Mouse (Mus musculus) limb, embryonic 11.5 days (tissue): ENCODE data around the gene Slc44a1. TPM values are rescaled to one million over a fixed set of nuclear protein-coding genes. Genes with fewer than 3 reads are reported as not detected.

Experiments
- ATAC-seq: fragments of 200-750 bp; cut with Nextera tagmentation; 2 replicates; pipeline ENCODE4 v1.8.0; 2017; ENCODE audit warnings: low read depth; ENCODE audit not compliant: insufficient number of reproducible peaks, low FRiP score, low TSS enrichment
- DNase-seq: peaks from one replicate; pipeline ENCODE4 v3.0.0-alpha.2; 2015; ENCODE audit warnings: low spot score
- H3K27ac ChIP-seq: fragments of 300-500 bp; sonication (generic); replicated peaks from 2 replicates; pipeline ENCODE4 v1.5.1; 2014; ENCODE audit warnings: low read depth, mild to moderate bottlenecking, low read length
- H3K27me3 ChIP-seq: fragments of 300-500 bp; sonication (generic); 2 replicates; pipeline ENCODE4 v1.6.1; 2014; ENCODE audit warnings: mild to moderate bottlenecking, low read length, mixed read lengths; ENCODE audit not compliant: control insufficient read depth, insufficient read depth
- H3K36me3 ChIP-seq: fragments of 300-500 bp; sonication (generic); 2 replicates; pipeline ENCODE4 v1.6.1; 2014; ENCODE audit warnings: mild to moderate bottlenecking, low read length, moderate library complexity, mixed read lengths; ENCODE audit not compliant: control insufficient read depth, insufficient read depth
- H3K4me1 ChIP-seq: fragments of 300-500 bp; sonication (generic); 2 replicates; pipeline ENCODE4 v1.6.1; 2014; ENCODE audit warnings: low read length, mixed read lengths; ENCODE audit not compliant: control insufficient read depth, insufficient read depth
- H3K4me2 ChIP-seq: fragments of 300-500 bp; sonication (generic); 2 replicates; pipeline ENCODE4 v1.6.1; 2014; ENCODE audit warnings: low read depth, mild to moderate bottlenecking, moderate library complexity; ENCODE audit not compliant: severe bottlenecking
- H3K4me3 ChIP-seq: fragments of 300-500 bp; sonication (generic); 2 replicates; pipeline ENCODE4 v1.5.1; 2014; ENCODE audit warnings: low read depth, low read length
- H3K9ac ChIP-seq: fragments of 300-500 bp; sonication (generic); 2 replicates; pipeline ENCODE4 v1.6.1; 2014; ENCODE audit warnings: mild to moderate bottlenecking, low read length
- H3K9me3 ChIP-seq: fragments of 300-500 bp; sonication (generic); 2 replicates; pipeline ENCODE4 v1.6.1; 2016; ENCODE audit warnings: low read length; ENCODE audit not compliant: control insufficient read depth
- WGBS: fragments of 180-500 bp; shearing (Covaris S2); extraction: QIAGEN DNeasy Blood & Tissue Kit; methylation state at CpG from one replicate; pipeline ENCODE4 v1.1.7; 2014; 5-methylcytosine and 5-hydroxymethylcytosine counted together
- polyA plus RNA-seq: library from polyadenylated mRNA; unstranded; fragments of >200 nt; fragmentation: Nextera tagmentation; extraction: Ambion mirVana; gene quantifications from 2 replicates; pipeline ENCODE4 v1.2.1, GENCODE M21; 2014

Gene Slc44a1
- polyA plus RNA-seq, 1 experiment from 2014 or later: 24.6 TPM

GRCm38 (mm10) chr4:53596063-53596895, 156.1 kb downstream of the Slc44a1 start:
- DNase-seq: no peak
- Histone ChIP-seq H3K4me3 (no peak overlapping the region), H3K4me1 (no peaks in the 10 kb centered on the region), H3K9ac (no peak overlapping the region), H3K27me3 (no peaks in the 10 kb centered on the region), H3K4me2 (no peak overlapping the region), H3K36me3 (no peaks in the 10 kb centered on the region), H3K9me3 (no peaks in the 10 kb centered on the region), H3K27ac (no peak overlapping the region)
- ATAC-seq: no peak
- WGBS: 91% methylated on average over 15 of the region's 15 CpGs

- no peak for ATAC-seq
- H3K4me3 ChIP-seq: no peak overlapping the region
- H3K9ac ChIP-seq: no peak overlapping the region
- H3K36me3 ChIP-seq: no peaks in the 10 kb centered on the region
- no peak overlapping the region for H3K4me2 ChIP-seq
- no peaks in the 10 kb centered on the region for H3K27me3 ChIP-seq
- no peaks in the 10 kb centered on the region for H3K4me1 ChIP-seq
- no peak overlapping the region for H3K27ac ChIP-seq
- DNase-seq: no peak
- 46% methylated on average over 6 of the region's 6 CpGs for WGBS
- H3K9me3 ChIP-seq: no peaks in the 10 kb centered on the region
Observed at GRCm38 (mm10) chr4:53600462-53600861, 160.2 kb downstream of the Slc44a1 start.

DNA sequence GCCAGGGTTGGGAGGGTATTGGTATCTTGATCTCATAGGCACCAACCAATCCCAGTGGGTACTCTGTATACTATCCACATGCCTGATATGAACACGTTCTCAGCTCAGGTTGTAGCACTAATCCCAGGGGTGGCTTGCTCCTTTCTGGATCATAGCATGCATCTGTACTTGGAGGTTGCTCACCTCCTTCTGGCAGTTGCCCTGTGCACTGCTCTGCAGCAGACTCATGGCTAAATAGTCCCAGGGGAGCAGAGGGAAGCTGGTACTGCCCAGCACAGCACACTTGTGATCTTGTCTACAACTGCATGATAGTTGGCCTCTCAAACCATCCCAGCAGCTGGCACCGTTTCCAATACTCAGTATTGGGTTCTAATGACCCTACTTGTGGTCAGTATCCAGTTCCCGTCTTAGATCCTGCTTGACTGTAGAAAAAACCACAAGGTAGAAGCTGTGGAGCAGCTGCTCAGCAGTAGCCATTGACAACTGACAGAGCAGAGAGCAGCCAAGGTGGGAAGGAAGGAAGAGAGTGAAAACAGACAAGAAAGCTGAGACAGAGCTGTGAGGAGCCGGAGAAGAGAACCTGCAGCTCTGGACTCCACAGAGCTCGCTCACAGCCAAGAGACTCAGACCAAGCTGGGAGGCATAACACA, 174.5 kb downstream of the Slc44a1 start:
- Histone ChIP-seq H3K4me2 (no peak overlapping the region), H3K27me3 (no peaks in the 10 kb centered on the region), H3K36me3 (no peaks in the 10 kb centered on the region), H3K4me1 (no peaks in the 10 kb centered on the region), H3K4me3 (no peak overlapping the region), H3K9me3 (no peaks in the 10 kb centered on the region), H3K27ac (no peak overlapping the region), H3K9ac (no peak overlapping the region)
- DNase-seq (no peak), ATAC-seq (no peak)
- WGBS: 86% methylated on average over 5 of the region's 5 CpGs

GRCm38 (mm10) chr4:53617968-53618367, 177.8 kb downstream of the Slc44a1 start:
- WGBS: 42% methylated on average over 3 of the region's 3 CpGs
- Histone ChIP-seq H3K4me1 (no peaks in the 10 kb centered on the region), H3K9ac (no peak overlapping the region), H3K36me3 (no peaks in the 10 kb centered on the region), H3K27ac (no peak overlapping the region), H3K9me3 (no peaks in the 10 kb centered on the region), H3K4me3 (no peak overlapping the region), H3K4me2 (no peak overlapping the region), H3K27me3 (no peaks in the 10 kb centered on the region)
- no peak for ATAC-seq
- no peak for DNase-seq

- 89% methylated on average over 6 of the region's 6 CpGs for WGBS
- Histone ChIP-seq H3K4me3 (no peak overlapping the region), H3K36me3 (no peaks in the 10 kb centered on the region), H3K4me1 (no peaks in the 10 kb centered on the region), H3K27ac (no peak overlapping the region), H3K9me3 (no peaks in the 10 kb centered on the region), H3K9ac (no peak overlapping the region), H3K27me3 (no peaks in the 10 kb centered on the region), H3K4me2 (no peak overlapping the region)
- DNase-seq (no peak), ATAC-seq (no peak)
Observed at GRCm38 (mm10) chr4:53620104-53620503, 179.9 kb downstream of the Slc44a1 start.

DNA sequence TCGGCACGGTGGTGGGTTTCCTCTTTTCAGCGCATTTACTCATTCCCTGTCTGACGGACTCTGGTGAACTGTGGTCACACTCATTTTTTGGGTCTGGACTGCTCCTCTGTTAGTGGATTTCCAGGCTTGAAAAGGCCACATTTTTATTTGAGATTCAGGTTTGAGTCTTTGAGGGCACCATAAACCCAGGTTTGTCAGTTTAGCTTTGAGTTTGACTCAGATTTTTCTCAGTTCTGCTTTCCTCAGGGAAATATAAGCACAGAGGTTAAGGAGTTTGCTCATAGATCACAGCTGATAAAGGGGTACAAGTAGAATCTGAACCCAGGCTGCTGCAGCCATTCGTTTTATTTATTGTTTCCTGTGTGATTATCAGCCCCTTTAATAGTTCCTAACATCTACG, 180.9 kb downstream of the Slc44a1 start:
- no peaks in the 10 kb centered on the region for H3K36me3 ChIP-seq
- H3K27ac ChIP-seq: no peak overlapping the region
- no peak for ATAC-seq
- DNase-seq: no peak
- H3K9me3 ChIP-seq: no peaks in the 10 kb centered on the region
- no peaks in the 10 kb centered on the region for H3K4me1 ChIP-seq
- no peaks in the 10 kb centered on the region for H3K27me3 ChIP-seq
- no peak overlapping the region for H3K9ac ChIP-seq
- 62% methylated on average over 6 of the region's 6 CpGs for WGBS
- H3K4me2 ChIP-seq: no peak overlapping the region
- no peak overlapping the region for H3K4me3 ChIP-seq

DNA sequence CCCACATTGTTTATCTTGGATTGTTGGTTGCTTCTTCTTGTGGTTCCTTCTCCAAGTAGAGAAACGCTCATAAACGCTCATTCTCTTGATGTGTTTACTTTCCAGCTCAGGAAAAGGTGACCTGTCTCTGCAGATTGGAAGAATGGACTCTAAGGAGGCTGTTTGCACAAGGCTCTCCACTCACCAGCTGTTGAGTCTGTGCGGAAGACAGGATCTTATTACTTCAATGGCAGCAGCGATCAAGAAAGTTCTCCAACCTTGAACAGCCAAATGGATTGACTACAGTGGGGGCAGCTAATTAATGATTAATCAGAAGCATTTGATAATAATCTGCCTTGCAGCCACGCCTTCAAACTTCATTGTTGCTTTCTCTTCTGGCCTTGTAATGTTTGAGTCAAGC, 181.3 kb downstream of the Slc44a1 start:
- DNase-seq (no peak), ATAC-seq (no peak)
- WGBS: 60% methylated on average over 5 of the region's 5 CpGs
- Histone ChIP-seq H3K4me1 (no peaks in the 10 kb centered on the region), H3K9ac (no peak overlapping the region), H3K36me3 (no peaks in the 10 kb centered on the region), H3K4me3 (no peak overlapping the region), H3K4me2 (no peak overlapping the region), H3K27ac (no peak overlapping the region), H3K27me3 (no peaks in the 10 kb centered on the region), H3K9me3 (no peaks in the 10 kb centered on the region)

DNA sequence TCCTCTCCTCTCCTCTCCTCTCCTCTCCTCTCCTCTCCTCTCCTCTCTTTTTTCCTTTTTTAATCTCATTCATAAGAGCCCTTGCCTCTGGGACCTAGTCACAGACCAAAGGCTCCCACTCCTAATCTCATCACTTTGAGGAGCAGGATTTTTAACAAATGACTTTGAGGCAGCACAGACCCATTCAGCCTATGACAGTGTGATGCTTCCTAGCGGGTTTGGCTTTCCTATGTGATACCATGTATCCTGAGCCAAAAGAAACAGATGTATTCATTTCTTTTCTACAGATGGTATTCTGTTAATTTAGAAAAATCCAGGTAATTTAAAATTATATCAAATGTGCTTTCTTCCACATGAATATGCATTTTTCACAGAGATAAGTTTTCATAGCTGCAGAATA, 183.5 kb downstream of the Slc44a1 start:
- no peaks in the 10 kb centered on the region for H3K27me3 ChIP-seq
- no peak overlapping the region for H3K27ac ChIP-seq
- no peaks in the 10 kb centered on the region for H3K9me3 ChIP-seq
- DNase-seq (no peak), ATAC-seq (no peak)
- no peak overlapping the region for H3K4me2 ChIP-seq
- 82% methylated on average over 1 of the region's 1 CpGs for WGBS
- no peaks in the 10 kb centered on the region for H3K4me1 ChIP-seq
- H3K36me3 ChIP-seq: no peaks in the 10 kb centered on the region
- H3K4me3 ChIP-seq: no peak overlapping the region
- H3K9ac ChIP-seq: no peak overlapping the region
